Mouse (Mus musculus) lung, embryonic 14.5 days (tissue): ENCODE measurements around the gene Slc35b2. TPM values are rescaled to one million over a fixed set of nuclear protein-coding genes. Genes with fewer than 3 reads are reported as not detected.

Experiments used
- ATAC-seq: fragments of 200-750 bp; cut with Nextera tagmentation; 2 replicates; pipeline ENCODE4 v1.8.0; 2017; ENCODE audit warnings: mild to moderate bottlenecking, moderate TSS enrichment, moderate library complexity; ENCODE audit not compliant: insufficient read depth
- DNase-seq: peaks from one replicate; pipeline ENCODE4 v3.0.0-alpha.2; 2015
- H3K27ac ChIP-seq: fragments of 300-500 bp; sonication (generic); 2 replicates; pipeline ENCODE4 v1.5.1; 2014; ENCODE audit warnings: low read depth, mild to moderate bottlenecking, moderate library complexity
- H3K27me3 ChIP-seq: fragments of 300-500 bp; sonication (generic); 2 replicates; pipeline ENCODE4 v1.6.1; 2014; ENCODE audit warnings: low read length, control low read depth; ENCODE audit not compliant: insufficient read depth
- H3K36me3 ChIP-seq: fragments of 300-500 bp; sonication (generic); 2 replicates; pipeline ENCODE4 v1.6.1; 2014; ENCODE audit warnings: control low read depth; ENCODE audit not compliant: insufficient read depth
- H3K4me1 ChIP-seq: fragments of 300-500 bp; sonication (generic); 2 replicates; pipeline ENCODE4 v1.6.1; 2014; ENCODE audit warnings: antibody characterized with exemption, control low read depth; ENCODE audit not compliant: insufficient read depth
- H3K4me2 ChIP-seq: fragments of 300-500 bp; sonication (generic); 2 replicates; pipeline ENCODE4 v1.6.1; 2014; ENCODE audit warnings: mild to moderate bottlenecking
- H3K4me3 ChIP-seq: fragments of 300-500 bp; sonication (generic); 2 replicates; pipeline ENCODE4 v1.5.1; 2014; ENCODE audit warnings: low read depth, low read length
- H3K9ac ChIP-seq: fragments of 300-500 bp; sonication (generic); 2 replicates; pipeline ENCODE4 v1.6.1; 2014
- H3K9me3 ChIP-seq: fragments of 300-500 bp; sonication (generic); 2 replicates; pipeline ENCODE4 v1.6.1; 2016; ENCODE audit warnings: low read depth, low read length, control low read depth
- CTCF ChIP-seq: IDR thresholded peaks from 2 replicates; pipeline ENCODE4 v1.5.1; 2016; ENCODE audit warnings: antibody characterized with exemption, low read depth
- WGBS: fragments of 180-500 bp; shearing (Covaris S2); extraction: QIAGEN DNeasy Blood & Tissue Kit; methylation state at CpG from one replicate; pipeline ENCODE4 v1.1.7; 2014; 5-methylcytosine and 5-hydroxymethylcytosine counted together
- polyA plus RNA-seq: library from polyadenylated mRNA; unstranded; fragments of >200 nt; fragmentation: Nextera tagmentation; extraction: Ambion mirVana; gene quantifications from 2 replicates; pipeline ENCODE4 v1.2.1, GENCODE M21; 2014

The Slc35b2 gene
- polyA plus RNA-seq, 1 experiment from 2014 or later: 137 TPM

DNA sequence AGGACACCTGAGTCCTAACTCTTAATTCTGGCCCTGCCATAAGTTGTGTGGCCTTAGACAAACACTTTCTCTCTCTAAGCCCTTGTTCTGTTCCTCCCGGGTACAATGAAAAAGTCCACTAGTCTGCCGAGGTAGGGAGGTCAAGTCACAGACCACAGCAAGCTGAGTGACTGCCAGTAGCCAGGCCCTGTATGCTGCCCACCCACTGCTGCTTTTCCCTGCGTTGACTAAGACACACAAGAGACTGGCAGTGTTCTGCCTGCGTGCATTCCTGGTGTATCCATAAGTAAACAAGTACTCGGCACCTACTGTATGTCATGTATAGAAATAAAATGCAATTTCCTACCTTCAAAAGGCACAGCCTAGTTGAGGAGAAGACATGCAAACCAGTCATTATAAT lies 13.4 kb upstream of the Slc35b2 start:
- H3K27me3 ChIP-seq: peaks cover 52% of the 10 kb centered on the region
- ATAC-seq (no peak), DNase-seq (no peak)
- no peak overlapping the region for H3K9ac ChIP-seq
- H3K36me3 ChIP-seq: 0 out of 2 replicates have a peak, but pooled peaks cover 3% of the 10 kb centered on the region
- peak overlapping the region; percentile 99 for H3K4me2 ChIP-seq
- H3K9me3 ChIP-seq: no peaks in the 10 kb centered on the region
- H3K4me1 ChIP-seq: 0 out of 2 replicates have a peak, but pooled peaks cover 2% of the 10 kb centered on the region
- H3K27ac ChIP-seq: no peak overlapping the region
- TF ChIP-seq CTCF: no peak
- H3K4me3 ChIP-seq: peak overlapping the region; percentile 72; the same call in 1 of the 2 replicates
- 11% methylated on average over 5 of the region's 5 CpGs for WGBS

DNA sequence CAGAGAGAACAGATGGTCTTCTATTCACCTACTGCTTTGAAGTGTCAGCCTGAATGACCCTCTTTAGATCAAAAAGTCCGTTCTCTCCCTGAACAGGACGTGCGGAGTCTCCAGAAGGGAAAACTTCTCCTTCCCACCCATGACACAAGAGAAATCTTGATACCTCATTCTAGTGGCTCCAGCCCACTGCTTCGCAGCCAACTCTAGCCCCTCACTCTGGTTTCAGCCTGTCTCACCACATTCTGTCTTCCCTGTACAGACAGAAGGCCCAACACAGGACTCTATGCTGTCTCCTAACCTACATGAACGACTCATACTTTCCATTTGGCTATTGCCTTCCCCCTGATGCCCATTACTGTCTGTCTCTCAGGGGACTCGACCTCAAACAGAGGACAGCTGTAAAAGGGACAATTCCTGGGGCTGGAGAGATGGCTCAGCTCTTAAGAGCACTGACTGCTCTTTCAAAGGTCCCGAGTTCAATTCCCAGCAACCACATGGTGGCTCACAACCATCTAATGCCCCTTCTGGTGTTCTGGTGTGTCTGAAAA lies 12.4 kb upstream of the Slc35b2 start:
- DNase-seq (no peak), ATAC-seq (no peak)
- H3K9ac ChIP-seq: no peak overlapping the region
- H3K4me3 ChIP-seq: no peak overlapping the region
- no peaks in the 10 kb centered on the region for H3K4me1 ChIP-seq
- 49% methylated on average over 7 of the region's 7 CpGs for WGBS
- peaks cover 41% of the 10 kb centered on the region for H3K27me3 ChIP-seq
- H3K9me3 ChIP-seq: no peaks in the 10 kb centered on the region
- 0 out of 2 replicates have a peak, but pooled peaks cover 3% of the 10 kb centered on the region for H3K36me3 ChIP-seq
- no peak overlapping the region for H3K4me2 ChIP-seq
- no peak for TF ChIP-seq CTCF
- no peak overlapping the region for H3K27ac ChIP-seq

DNA sequence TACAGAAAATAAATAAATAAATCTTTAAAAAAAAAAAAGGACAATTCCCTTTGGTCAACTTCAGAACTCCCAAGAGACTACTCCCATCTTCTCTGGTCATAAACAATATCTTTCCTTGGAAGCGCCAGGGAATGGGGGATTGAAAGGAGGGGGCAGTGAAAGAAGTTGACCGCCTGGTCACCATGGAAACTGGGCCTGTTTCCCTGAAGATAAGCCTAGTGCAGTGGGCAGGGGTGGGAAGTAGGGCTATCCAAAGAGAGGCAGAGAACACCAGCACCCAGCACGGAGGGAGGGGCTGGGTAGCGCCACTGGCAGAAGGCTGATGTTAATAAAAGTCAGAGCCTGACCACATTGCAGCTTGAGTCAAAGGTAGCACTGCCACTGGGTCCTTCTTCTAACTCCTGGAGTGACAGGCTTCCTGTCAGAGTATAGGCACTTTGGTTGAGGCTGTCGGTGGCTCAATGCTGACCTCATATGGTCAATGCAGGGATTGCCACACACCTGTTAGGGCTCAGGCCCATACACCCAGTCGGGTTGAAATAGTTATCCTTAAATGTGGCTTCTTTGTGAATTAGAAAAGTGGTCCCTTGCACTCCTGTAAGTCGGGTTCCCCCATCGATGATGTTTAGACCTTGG lies 11.7 kb upstream of the Slc35b2 start:
- Histone ChIP-seq H3K36me3 (no peaks in the 10 kb centered on the region), H3K9me3 (no peaks in the 10 kb centered on the region), H3K9ac (no peak overlapping the region), H3K4me3 (no peak overlapping the region), H3K4me1 (no peaks in the 10 kb centered on the region), H3K4me2 (no peak overlapping the region), H3K27ac (no peak overlapping the region), H3K27me3 (peaks cover 41% of the 10 kb centered on the region)
- peak; percentile 88 for DNase-seq
- peak; percentile 91 for TF ChIP-seq CTCF
- peak; percentile 5; the same call in 1 of the 2 replicates for ATAC-seq
- 3% methylated on average over 8 of the region's 8 CpGs for WGBS

DNA sequence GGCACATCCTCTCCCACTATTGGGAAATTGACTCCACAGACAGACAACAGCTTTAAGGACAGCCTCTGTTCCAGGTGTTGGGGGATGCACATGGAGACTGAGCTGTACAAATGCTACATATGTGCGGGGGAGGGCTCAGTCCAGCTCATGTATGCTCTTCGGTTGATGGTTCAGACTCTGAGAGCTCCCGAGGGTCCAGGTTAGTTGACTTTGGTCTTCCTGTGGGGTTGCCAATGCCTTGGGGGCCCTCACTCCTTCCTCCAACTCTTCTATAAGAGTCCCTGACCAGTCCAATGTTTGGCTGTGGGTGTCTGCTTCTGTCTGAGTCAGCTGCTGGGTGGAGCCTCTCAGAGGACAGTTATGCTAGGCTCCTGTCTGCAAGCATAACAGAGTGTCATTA lies 10.6 kb upstream of the Slc35b2 start:
- Histone ChIP-seq H3K4me2 (no peak overlapping the region), H3K4me3 (no peak overlapping the region), H3K4me1 (no peaks in the 10 kb centered on the region), H3K9me3 (no peaks in the 10 kb centered on the region), H3K27ac (no peak overlapping the region), H3K36me3 (no peaks in the 10 kb centered on the region), H3K9ac (no peak overlapping the region), H3K27me3 (peaks cover 35% of the 10 kb centered on the region)
- WGBS: 76% methylated on average over 3 of the region's 3 CpGs
- DNase-seq: no peak
- no peak for ATAC-seq
- no peak for TF ChIP-seq CTCF

DNA sequence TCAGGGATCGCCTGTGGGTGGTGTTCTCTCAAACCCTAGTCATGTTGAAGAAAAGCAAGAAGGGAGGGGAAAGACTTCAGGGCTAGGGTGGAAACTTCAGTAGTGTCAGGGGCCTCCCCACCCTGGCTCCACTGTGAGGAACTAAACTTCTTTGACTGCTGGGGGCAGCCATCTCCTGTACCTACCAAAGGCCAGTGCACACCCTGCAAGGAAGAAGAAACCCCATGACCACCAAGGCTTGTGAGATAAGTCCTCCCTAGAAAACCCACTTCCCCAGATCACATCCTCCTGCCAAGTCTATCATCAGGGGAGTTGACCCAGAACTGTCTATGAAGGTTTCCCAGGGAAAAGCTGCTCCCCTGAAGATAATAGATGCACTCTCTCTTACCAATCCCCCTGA lies 9.3 kb upstream of the Slc35b2 start:
- Histone ChIP-seq H3K4me3 (no peak overlapping the region), H3K4me1 (no peaks in the 10 kb centered on the region), H3K9ac (no peak overlapping the region), H3K9me3 (no peaks in the 10 kb centered on the region), H3K27ac (no peak overlapping the region), H3K4me2 (no peak overlapping the region), H3K27me3 (peaks cover 22% of the 10 kb centered on the region), H3K36me3 (no peaks in the 10 kb centered on the region)
- ATAC-seq: no peak
- WGBS: 67% methylated on average over 1 of the region's 1 CpGs
- no peak for DNase-seq
- TF ChIP-seq CTCF: no peak

DNA sequence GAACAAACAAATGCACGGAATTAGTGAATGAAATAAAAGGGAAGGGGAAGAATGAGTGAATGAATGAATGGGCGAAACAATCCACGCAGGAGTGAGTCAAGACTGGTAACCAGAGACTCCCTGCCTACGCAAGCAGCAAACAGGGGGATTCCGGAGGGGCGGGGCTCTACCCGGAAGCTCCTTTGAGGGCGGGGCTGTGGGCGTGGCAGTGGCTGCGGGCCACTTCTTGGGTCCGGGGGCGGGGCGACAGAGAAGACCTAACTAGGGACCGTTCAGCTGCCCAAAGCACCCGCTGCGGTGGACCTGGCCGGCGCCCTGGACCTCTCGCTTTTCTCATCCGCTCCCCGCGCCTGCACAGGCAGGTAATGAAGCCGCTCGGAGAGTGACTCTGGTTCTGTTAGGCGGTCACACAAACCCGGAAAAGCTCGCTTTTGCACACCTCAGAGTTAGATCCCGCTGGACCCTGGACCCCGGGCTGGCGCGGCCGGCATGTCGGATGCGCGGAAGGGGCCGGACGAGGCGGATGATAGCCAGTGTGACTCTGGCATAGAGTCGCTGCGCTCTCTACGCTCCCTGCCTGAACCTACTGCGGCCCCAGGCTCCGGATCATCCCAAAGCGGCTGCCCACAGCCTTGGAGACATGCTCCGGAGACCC lies 8.1 kb upstream of the Slc35b2 start, which contains the start of gene Nfkbie:
Nfkbie (plus strand) TSS at position 252 of the 655 bp plus-strand sequence.
- WGBS: under 1% methylated on average over 45 of the region's 45 CpGs
- H3K4me1 ChIP-seq: no peaks in the 10 kb centered on the region
- H3K9me3 ChIP-seq: no peaks in the 10 kb centered on the region
- peak within 1 kb of the TSS; percentile 60 for H3K9ac ChIP-seq
- no peak within 1 kb of the TSS for H3K27ac ChIP-seq
- ATAC-seq: peak; percentile 81
- DNase-seq: peak; percentile 95
- peak within 1 kb of the TSS; percentile 61 for H3K4me3 ChIP-seq
- no peak for TF ChIP-seq CTCF
- H3K27me3 ChIP-seq: peaks cover 20% of the 10 kb centered on the region
- peak within 1 kb of the TSS; percentile 98 for H3K4me2 ChIP-seq
- H3K36me3 ChIP-seq: no peaks in the 10 kb centered on the region

DNA sequence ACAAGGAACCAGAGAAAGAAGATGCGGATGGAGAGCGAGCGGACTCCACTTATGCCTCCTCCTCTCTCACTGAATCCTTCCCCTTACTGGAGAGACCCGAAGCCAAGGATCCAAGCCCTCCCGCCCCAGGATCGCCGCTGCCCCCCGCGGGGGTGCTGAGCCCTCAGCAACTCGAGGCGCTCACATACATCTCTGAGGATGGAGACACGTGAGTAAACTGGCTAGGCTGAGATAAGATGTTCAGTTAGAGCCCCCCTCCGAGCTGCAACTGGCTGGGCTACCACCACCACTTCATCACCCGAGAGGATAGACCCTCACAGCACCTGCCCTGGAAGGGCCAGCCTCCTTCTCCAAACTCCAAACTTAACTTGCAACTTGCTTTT lies 7.6 kb upstream of the Slc35b2 start:
- H3K27me3 ChIP-seq: peaks cover 15% of the 10 kb centered on the region
- no peak for ATAC-seq
- WGBS: 1% methylated on average over 14 of the region's 14 CpGs
- no peak for DNase-seq
- H3K9ac ChIP-seq: peak overlapping the region; percentile 60
- no peaks in the 10 kb centered on the region for H3K4me1 ChIP-seq
- no peaks in the 10 kb centered on the region for H3K36me3 ChIP-seq
- no peak for TF ChIP-seq CTCF
- no peak overlapping the region for H3K27ac ChIP-seq
- H3K4me2 ChIP-seq: peak overlapping the region; percentile 98
- H3K9me3 ChIP-seq: no peaks in the 10 kb centered on the region
- peak overlapping the region; percentile 61 for H3K4me3 ChIP-seq
